Mouse (Mus musculus): ENCODE results near the gene Zmiz2. TPM values are rescaled to one million over a fixed set of nuclear protein-coding genes. Genes with fewer than 3 reads are reported as not detected.
A peak's percentile ranks its signal among the peaks of the same experiment; 100 is the strongest.
"Not testable (repeated sequence)": the region's sequence is repeated elsewhere in the genome, so short reads cannot be mapped to it uniquely, and the experiment has no call there.

The Zmiz2 gene
- polyA plus RNA-seq, 1 experiment from 2014 or later, result 13.8 TPM

GRCm38 (mm10) chr11:6444077-6444853 lies 55.4 kb downstream of the Zmiz2 start, which contains the start of gene H2afv:
TSS of gene H2afv (minus strand) at chr11:6444443.
- H3K4me3 ChIP-seq, result peak within 1 kb of the TSS; percentile 75
- peaks cover 14% of the 10 kb centered on the region for H3K4me1 ChIP-seq
- WGBS, result under 1% methylated on average over 79 of the region's 80 CpGs
- no peaks in the 10 kb centered on the region for H3K9me3 ChIP-seq (replicated peaks)
- H3K36me3 ChIP-seq, result peaks cover 29% of the 10 kb centered on the region
- DNase-seq (ENCODE audit: low spot score), result peak; percentile 99
- H3K27ac ChIP-seq (replicated peaks), result peak within 1 kb of the TSS; percentile 97
- no peaks in the 10 kb centered on the region for H3K27me3 ChIP-seq (ENCODE audit: low read depth, poor library complexity, severe bottlenecking)

- peak overlapping the region; percentile 97 for H3K27ac ChIP-seq (replicated peaks)
- peaks cover 14% of the 10 kb centered on the region for H3K4me1 ChIP-seq
- no peak overlapping the region for H3K4me3 ChIP-seq
- DNase-seq (ENCODE audit: low spot score), result no peak
- WGBS, result 84% methylated on average over 4 of the region's 4 CpGs
- H3K27me3 ChIP-seq (ENCODE audit: low read depth, poor library complexity, severe bottlenecking), result no peaks in the 10 kb centered on the region
- H3K9me3 ChIP-seq (replicated peaks), result no peaks in the 10 kb centered on the region
- H3K36me3 ChIP-seq, result peaks cover 20% of the 10 kb centered on the region
Observed at GRCm38 (mm10) chr11:6445441-6445840, 56.6 kb downstream of the Zmiz2 start.

GRCm38 (mm10) chr11:6445951-6446350 lies 57.1 kb downstream of the Zmiz2 start:
- Histone ChIP-seq H3K4me1 (peaks cover 14% of the 10 kb centered on the region), H3K27ac (replicated peaks) (no peak overlapping the region), H3K4me3 (no peak overlapping the region), H3K27me3 (ENCODE audit: low read depth, poor library complexity, severe bottlenecking) (no peaks in the 10 kb centered on the region), H3K9me3 (replicated peaks) (no peaks in the 10 kb centered on the region), H3K36me3 (peaks cover 16% of the 10 kb centered on the region)
- 93% methylated on average over 7 of the region's 7 CpGs for WGBS
- DNase-seq (ENCODE audit: low spot score), result no peak

- no peaks in the 10 kb centered on the region for H3K9me3 ChIP-seq (replicated peaks)
- 94% methylated on average over 4 of the region's 4 CpGs for WGBS
- H3K36me3 ChIP-seq, result peaks cover 2% of the 10 kb centered on the region; the same call in 1 of the 2 replicates
- no peak for DNase-seq (ENCODE audit: low spot score)
- H3K27ac ChIP-seq (replicated peaks), result no peak overlapping the region
- H3K4me3 ChIP-seq, result no peak overlapping the region
- no peaks in the 10 kb centered on the region for H3K27me3 ChIP-seq (ENCODE audit: low read depth, poor library complexity, severe bottlenecking)
- H3K4me1 ChIP-seq, result peaks cover 13% of the 10 kb centered on the region
Observed at GRCm38 (mm10) chr11:6447493-6447892, 58.6 kb downstream of the Zmiz2 start.

- not testable (repeated sequence) for H3K4me3 ChIP-seq; H3K27me3 ChIP-seq (ENCODE audit: low read depth, poor library complexity, severe bottlenecking); H3K4me1 ChIP-seq; H3K36me3 ChIP-seq; DNase-seq (ENCODE audit: low spot score); H3K27ac ChIP-seq (replicated peaks); H3K9me3 ChIP-seq (replicated peaks)
- WGBS, result 94% methylated on average over 5 of the region's 5 CpGs
Observed at GRCm38 (mm10) chr11:6448155-6448554, 59.3 kb downstream of the Zmiz2 start.

Small RNA genes within 50 kb of the gene (microRNA-seq; reads per million reads assigned to microRNA genes)
- gene Mir7651, result 2.1 reads per million

Other genes with a start within 250 kb of the Zmiz2 start
- gene A730071L15Rik, start 189.0 kb upstream of the Zmiz2 start, polyA plus RNA-seq (2016; fragmentation: Nextera tagmentation; extraction: Ambion mirVana), result 0.37 and 0.84 TPM in 2 replicates
- gene Nudcd3, start 188.7 kb upstream of the Zmiz2 start, polyA plus RNA-seq (2016; fragmentation: Nextera tagmentation; extraction: Ambion mirVana), result 52.0 and 53.7 TPM in 2 replicates
- not detected in 2 replicates for gene Npc1l1, start 158.9 kb upstream of the Zmiz2 start, polyA plus RNA-seq (2016; fragmentation: Nextera tagmentation; extraction: Ambion mirVana)
- 117 and 126 TPM in 2 replicates for gene Ddx56, start 121.3 kb upstream of the Zmiz2 start, polyA plus RNA-seq (2016; fragmentation: Nextera tagmentation; extraction: Ambion mirVana)
- 131 and 140 TPM in 2 replicates for gene Tmed4, start 114.2 kb upstream of the Zmiz2 start, polyA plus RNA-seq (2016; fragmentation: Nextera tagmentation; extraction: Ambion mirVana)
- gene Ogdh, start 97.4 kb upstream of the Zmiz2 start, polyA plus RNA-seq (2016; fragmentation: Nextera tagmentation; extraction: Ambion mirVana), result 107 and 111 TPM in 2 replicates
- 5,494 and 6,336 TPM in 2 replicates for gene Ppia, start 26.4 kb downstream of the Zmiz2 start, polyA plus RNA-seq (2016; fragmentation: Nextera tagmentation; extraction: Ambion mirVana)
- 961 and 1,033 TPM in 2 replicates for gene H2afv, start 55.4 kb downstream of the Zmiz2 start, polyA plus RNA-seq (2016; fragmentation: Nextera tagmentation; extraction: Ambion mirVana)
- gene Purb, start 86.8 kb downstream of the Zmiz2 start, polyA plus RNA-seq (2016; fragmentation: Nextera tagmentation; extraction: Ambion mirVana), result 15.1 and 15.5 TPM in 2 replicates
- gene Myo1g, start 131.9 kb downstream of the Zmiz2 start, polyA plus RNA-seq (2016; fragmentation: Nextera tagmentation; extraction: Ambion mirVana), result 0.86 and 0.87 TPM in 2 replicates
- 106 and 108 TPM in 2 replicates for gene Ccm2, start 157.8 kb downstream of the Zmiz2 start, polyA plus RNA-seq (2016; fragmentation: Nextera tagmentation; extraction: Ambion mirVana)
- 17.2 and 39.7 TPM in 2 replicates for gene Nacad, start 217.0 kb downstream of the Zmiz2 start, polyA plus RNA-seq (2016; fragmentation: Nextera tagmentation; extraction: Ambion mirVana)
- gene Tbrg4, start 237.0 kb downstream of the Zmiz2 start, polyA plus RNA-seq (2016; fragmentation: Nextera tagmentation; extraction: Ambion mirVana), result 61.7 and 70.5 TPM in 2 replicates
- not detected in 2 replicates for gene Wap, start 249.6 kb downstream of the Zmiz2 start, polyA plus RNA-seq (2016; fragmentation: Nextera tagmentation; extraction: Ambion mirVana)

Data from midbrain, embryonic 10.5 days (tissue).